ENCODE assay signal across 15 mouse cellular contexts in genomic region chr12:110070506-110070905, GRCm38 (mm10).
DNase-seq lines count a peak whose midpoint lies in the region.
"Had no signal": no experiment of that assay in that cellular context is flagged by ENCODE, and none has a peak within 500 bp of the region (broad histone marks: within the 10 kb centered on the region; RNA-seq: fewer than 3 reads in every experiment).

No protein-coding gene starts in this region.

- DNase-seq in 3T3-L1 (ENCODE audit: low read depth, low spot score) (peak; percentile 60), NIH3T3 (ENCODE audit: low read depth) (peak; percentile 57)
- DNase-seq in c-Kit-positive CD71-positive TER-119-positive erythroid progenitor cells, embryonic 14.5 days (ENCODE audit: low spot score): no peak
- no peak for DNase-seq in thymus, adult 18-20 months
- DNase-seq in heart, postnatal 14 days: no peak
- DNase-seq: adrenal gland, adult 8-10 months; adrenal gland, postnatal 14 days; adrenal gland, postnatal 36 days; cerebellum, adult 11 months; cerebellum, adult 18-20 months; cerebellum, adult 8-10 months; cerebellum, adult 9-11 months; cerebellum, postnatal 14 days; cerebellum, postnatal 36 days; embryo, embryonic 11 days had no signal

- intact Hi-C loops in heart, postnatal 14 days (cut with DNase I): no loop called here

Comparison
In these comparisons a context has a peak if more than half of its experiments do, and no peak if none do; other contexts are left out.
1. DNase-seq: peak in 3T3-L1 (single experiment) and NIH3T3 (single experiment); none in c-Kit-positive CD71-positive TER-119-positive erythroid progenitor cells, embryonic 14.5 days (single experiment), thymus, adult 18-20 months (0 of 2) and heart, postnatal 14 days (0 of 2).